Mouse (Mus musculus) heart, embryonic 14.5 days (tissue): Measurements from ENCODE around the gene Sh3d19. TPM values are rescaled to one million over a fixed set of nuclear protein-coding genes. Genes with fewer than 3 reads are reported as not detected.

Experiments
- ATAC-seq: fragments of 200-750 bp; cut with Nextera tagmentation; 2 replicates; pipeline ENCODE4 v1.8.0; 2017; ENCODE audit warnings: low read depth, moderate TSS enrichment; ENCODE audit not compliant: insufficient number of reproducible peaks, insufficient read depth, low FRiP score
- H3K27ac ChIP-seq, 2 experiments: fragments of 200-500 bp in 1 of 2; fragments of 300-500 bp in 1 of 2; sonication (generic) in 1 of 2; replicated peaks in 1 of 2; 2 replicates each; pipeline ENCODE4 v1.5.1; 2012 to 2014; ENCODE audit warnings: low read depth in 2 of 2, low read length in 2 of 2, control low read depth in 1 of 2, mild to moderate bottlenecking in 1 of 2, mixed read lengths in 1 of 2; ENCODE audit not compliant: control insufficient read depth in 1 of 2, insufficient read depth in 1 of 2
- H3K27me3 ChIP-seq: fragments of 300-500 bp; sonication (generic); 2 replicates; pipeline ENCODE4 v1.6.1; 2014; ENCODE audit warnings: mild to moderate bottlenecking, low read length, control low read depth; ENCODE audit not compliant: control insufficient read depth, insufficient read depth
- H3K36me3 ChIP-seq: fragments of 300-500 bp; sonication (generic); 2 replicates; pipeline ENCODE4 v1.6.1; 2014; ENCODE audit warnings: mild to moderate bottlenecking, control low read depth, low read length, mixed read lengths; ENCODE audit not compliant: control insufficient read depth, insufficient read depth
- H3K4me1 ChIP-seq, 2 experiments: fragments of 200-500 bp in 1 of 2; fragments of 300-500 bp in 1 of 2; sonication (generic) in 1 of 2; 2 replicates each; pipeline ENCODE4 v1.6.1; 2012 to 2014; ENCODE audit warnings: low read length in 2 of 2, control low read depth in 1 of 2, mixed read lengths in 1 of 2; ENCODE audit not compliant: control insufficient read depth in 2 of 2, insufficient read depth in 2 of 2
- H3K4me2 ChIP-seq: fragments of 300-500 bp; sonication (generic); 2 replicates; pipeline ENCODE4 v1.6.1; 2014; ENCODE audit warnings: mild to moderate bottlenecking, low read length
- H3K4me3 ChIP-seq, 2 experiments: fragments of 200-500 bp in 1 of 2; fragments of 300-500 bp in 1 of 2; sonication (generic) in 1 of 2; 2 replicates each; pipeline ENCODE4 v1.5.1; 2012 to 2014; ENCODE audit warnings: low read length in 2 of 2, mild to moderate bottlenecking in 2 of 2, control low read depth in 1 of 2, low read depth in 1 of 2, moderate library complexity in 1 of 2; ENCODE audit not compliant: control insufficient read depth in 1 of 2, insufficient read depth in 1 of 2
- H3K9ac ChIP-seq: fragments of 300-500 bp; sonication (generic); 2 replicates; pipeline ENCODE4 v1.6.1; 2014; ENCODE audit warnings: mild to moderate bottlenecking, low read length
- H3K9me3 ChIP-seq: fragments of 300-500 bp; sonication (generic); 2 replicates; pipeline ENCODE4 v1.6.1; 2016; ENCODE audit warnings: low read length, control low read depth; ENCODE audit not compliant: control insufficient read depth
- WGBS: fragments of 180-500 bp; shearing (Covaris S2); extraction: QIAGEN DNeasy Blood & Tissue Kit; methylation state at CpG from one replicate; pipeline ENCODE4 v1.1.7; 2014; 5-methylcytosine and 5-hydroxymethylcytosine counted together
- polyA plus RNA-seq: library from polyadenylated mRNA; unstranded; fragments of >200 nt; fragmentation: Nextera tagmentation; extraction: Ambion mirVana; gene quantifications from 2 replicates; pipeline ENCODE4 v1.2.1, GENCODE M21; 2014

Sh3d19 gene
- polyA plus RNA-seq = 15.2 and 17.6 TPM in 2 replicates

GRCm38 (mm10) chr3:85970742-85971598, at the start of gene Sh3d19:
Gene Sh3d19, plus strand, starts transcription at chr3:85971109.
- H3K9ac ChIP-seq = peak within 1 kb of the TSS; percentile 91
- H3K4me3 ChIP-seq = peak within 1 kb of the TSS; percentile 89 to 90
- H3K27ac ChIP-seq = peak within 1 kb of the TSS; percentile 42 to 64; a peak in 3 of 4 replicates
- H3K4me1 ChIP-seq = peaks cover 7 to 8% of the 10 kb centered on the region in 2 experiments
- H3K27me3 ChIP-seq = no peaks in the 10 kb centered on the region
- no peaks in the 10 kb centered on the region for H3K9me3 ChIP-seq
- WGBS = under 1% methylated on average over 62 of the region's 73 CpGs
- peak within 1 kb of the TSS; percentile 89 for H3K4me2 ChIP-seq
- no peaks in the 10 kb centered on the region for H3K36me3 ChIP-seq
- peak; percentile 88 for ATAC-seq

- no peaks in the 10 kb centered on the region for H3K27me3 ChIP-seq
- H3K36me3 ChIP-seq = no peaks in the 10 kb centered on the region
- 60% methylated on average over 3 of the region's 3 CpGs for WGBS
Observed at GRCm38 (mm10) chr3:85922331-85922730, 48.6 kb upstream of the Sh3d19 start.

GRCm38 (mm10) chr3:85923343-85923742, 47.6 kb upstream of the Sh3d19 start:
- no peak overlapping the region for H3K27ac ChIP-seq
- H3K4me3 ChIP-seq = no peak overlapping the region
- peaks cover 0 to 3% of the 10 kb centered on the region in 2 experiments; a peak in 2 of 4 replicates for H3K4me1 ChIP-seq
- no peaks in the 10 kb centered on the region for H3K9me3 ChIP-seq
- 78% methylated on average over 8 of the region's 8 CpGs for WGBS
- no peak overlapping the region for H3K4me2 ChIP-seq
- no peak overlapping the region for H3K9ac ChIP-seq
- ATAC-seq = no peak
- H3K27me3 ChIP-seq = no peaks in the 10 kb centered on the region
- H3K36me3 ChIP-seq = no peaks in the 10 kb centered on the region

More at GRCm38 (mm10) chr3:85922331-85922730, 48.6 kb upstream of the Sh3d19 start:
- Histone ChIP-seq H3K4me1 (peaks cover 0 to 3% of the 10 kb centered on the region in 2 experiments; a peak in 1 of 4 replicates), H3K9me3 (no peaks in the 10 kb centered on the region), H3K9ac (no peak overlapping the region), H3K4me3 (no peak overlapping the region), H3K27ac (no peak overlapping the region), H3K4me2 (no peak overlapping the region)
- no peak for ATAC-seq

- peak overlapping the region; percentile 37 for H3K4me2 ChIP-seq
Observed at GRCm38 (mm10) chr3:85923954-85924945, 46.7 kb upstream of the Sh3d19 start.

GRCm38 (mm10) chr3:85927296-85927695, 43.6 kb upstream of the Sh3d19 start:
- 92% methylated on average over 9 of the region's 9 CpGs for WGBS

More at GRCm38 (mm10) chr3:85923954-85924945, 46.7 kb upstream of the Sh3d19 start:
- Histone ChIP-seq H3K36me3 (no peaks in the 10 kb centered on the region), H3K27me3 (no peaks in the 10 kb centered on the region), H3K27ac (no peak overlapping the region), H3K9me3 (no peaks in the 10 kb centered on the region), H3K4me1 (peaks cover 0 to 3% of the 10 kb centered on the region in 2 experiments; a peak in 2 of 4 replicates), H3K9ac (peak overlapping the region; percentile 10; the same call in 1 of the 2 replicates), H3K4me3 (no peak overlapping the region)
- WGBS = 42% methylated on average over 18 of the region's 18 CpGs
- ATAC-seq = no peak

GRCm38 (mm10) chr3:85928140-85928611, 42.7 kb upstream of the Sh3d19 start:
- no peaks in the 10 kb centered on the region for H3K36me3 ChIP-seq
- peaks cover 0 to 3% of the 10 kb centered on the region in 2 experiments; a peak in 2 of 4 replicates for H3K4me1 ChIP-seq
- no peak overlapping the region for H3K4me2 ChIP-seq
- 57% methylated on average over 5 of the region's 5 CpGs for WGBS
- no peak overlapping the region for H3K4me3 ChIP-seq
- H3K27ac ChIP-seq = no peak overlapping the region
- H3K27me3 ChIP-seq = no peaks in the 10 kb centered on the region
- no peak overlapping the region for H3K9ac ChIP-seq
- H3K9me3 ChIP-seq = no peaks in the 10 kb centered on the region
- no peak for ATAC-seq

More at GRCm38 (mm10) chr3:85927296-85927695, 43.6 kb upstream of the Sh3d19 start:
- no peak for ATAC-seq
- Histone ChIP-seq H3K27ac (no peak overlapping the region), H3K9ac (no peak overlapping the region), H3K4me2 (no peak overlapping the region), H3K27me3 (no peaks in the 10 kb centered on the region), H3K4me1 (peaks cover 0 to 3% of the 10 kb centered on the region in 2 experiments; a peak in 2 of 4 replicates), H3K36me3 (no peaks in the 10 kb centered on the region), H3K9me3 (no peaks in the 10 kb centered on the region), H3K4me3 (no peak overlapping the region)

- H3K4me2 ChIP-seq = no peak overlapping the region
- H3K27ac ChIP-seq = no peak overlapping the region
- WGBS = 62% methylated on average over 5 of the region's 5 CpGs
- no peaks in the 10 kb centered on the region for H3K36me3 ChIP-seq
- H3K4me1 ChIP-seq = no peaks in the 10 kb centered on the region; a peak in 1 of 4 replicates
- ATAC-seq = no peak
- no peak overlapping the region for H3K9ac ChIP-seq
- H3K9me3 ChIP-seq = no peaks in the 10 kb centered on the region
- no peaks in the 10 kb centered on the region for H3K27me3 ChIP-seq
- H3K4me3 ChIP-seq = no peak overlapping the region
Observed at GRCm38 (mm10) chr3:85929711-85930110, 41.2 kb upstream of the Sh3d19 start.
